ENCODE assay signal across 11 mouse cellular contexts in genomic region chr2:132512977-132513351, GRCm38 (mm10).
DNase-seq lines count a peak whose midpoint lies in the region; ATAC-seq and TF ChIP-seq lines count a peak whose summit lies in the region.
"Had no signal": no experiment of that assay in that cellular context is flagged by ENCODE, and none has a peak within 500 bp of the region (broad histone marks: within the 10 kb centered on the region; RNA-seq: fewer than 3 reads in every experiment).

No protein-coding gene starts in this region.

- DNase-seq in heart, adult 2 months = no peak
- no peak for DNase-seq in lung, postnatal 14 days
- DNase-seq in cerebellum, adult 9-10 months = peak; percentile 56
- DNase-seq in liver, embryonic 14.5 days (ENCODE audit: low read depth in 3 of 3, low spot score in 3 of 3) = no peak
- no peak for DNase-seq in gastrocnemius, postnatal 10 days
- DNase-seq: heart, postnatal 36 days; lung, postnatal 4 days; right cerebral cortex, adult 18-20 months had no signal

- peak overlapping the region; percentile 54; the same call in 1 of the 2 replicates for H3K9ac ChIP-seq in heart, embryonic 13.5 days
- no peak overlapping the region for H3K9ac ChIP-seq in heart, adult 2 months (ENCODE audit: low read depth, low read length)
- no peak overlapping the region for H3K9ac ChIP-seq in lung, embryonic 16.5 days (ENCODE audit: low read length)
- peak overlapping the region; percentile 20; the same call in 1 of the 2 replicates for H3K9ac ChIP-seq in liver, embryonic 14.5 days (replicated peaks)

- intact Hi-C loops in heart, adult 2 months (cut with DNase I) = no loop called here

- H3K27me3 ChIP-seq in heart, embryonic 13.5 days (replicated peaks) = peaks cover 19% of the 10 kb centered on the region; the same call in 1 of the 2 replicates
- no peaks in the 10 kb centered on the region for H3K27me3 ChIP-seq in heart, adult 2 months (ENCODE audit: control insufficient read depth, insufficient read depth, low read length)
- H3K27me3 ChIP-seq in lung, embryonic 16.5 days (ENCODE audit: control insufficient read depth, insufficient read depth, low read depth, low read length) = no peaks in the 10 kb centered on the region
- H3K27me3 ChIP-seq in liver, embryonic 14.5 days (ENCODE audit: control insufficient read depth, insufficient read depth, low read length) = no peaks in the 10 kb centered on the region

- H3K4me1 ChIP-seq in heart, embryonic 13.5 days = peaks cover 14% of the 10 kb centered on the region
- no peaks in the 10 kb centered on the region; the same call in 1 of the 2 replicates for H3K4me1 ChIP-seq in heart, adult 2 months (ENCODE audit: control insufficient read depth, insufficient read depth, low read length)
- no peaks in the 10 kb centered on the region for H3K4me1 ChIP-seq in lung, embryonic 16.5 days (replicated peaks; ENCODE audit: control insufficient read depth, insufficient read depth, low read length)
- H3K4me1 ChIP-seq in liver, embryonic 14.5 days (replicated peaks; ENCODE audit: control insufficient read depth in 2 of 2, insufficient read depth in 2 of 2, low read length in 1 of 2) = peaks cover 14 to 18% of the 10 kb centered on the region in 2 experiments

- no peak overlapping the region for H3K27ac ChIP-seq in heart, embryonic 13.5 days (replicated peaks)
- H3K27ac ChIP-seq in heart, adult 2 months = no peak overlapping the region
- no peak overlapping the region for H3K27ac ChIP-seq in lung, embryonic 16.5 days (ENCODE audit: low read length)
- H3K27ac ChIP-seq in liver, embryonic 14.5 days = no peak overlapping the region

- H3K9me3 ChIP-seq in heart, embryonic 13.5 days = no peaks in the 10 kb centered on the region
- no peaks in the 10 kb centered on the region for H3K9me3 ChIP-seq in lung, embryonic 16.5 days (ENCODE audit: control insufficient read depth, low read length)
- no peaks in the 10 kb centered on the region for H3K9me3 ChIP-seq in liver, embryonic 14.5 days (ENCODE audit: control insufficient read depth, low read length)

- H3K4me3 ChIP-seq in heart, embryonic 13.5 days = no peak overlapping the region
- H3K4me3 ChIP-seq in heart, adult 2 months = no peak overlapping the region
- no peak overlapping the region for H3K4me3 ChIP-seq in lung, embryonic 16.5 days (ENCODE audit: low read length)
- peak overlapping the region; percentile 24 to 26; a peak in 3 of 4 replicates for H3K4me3 ChIP-seq in liver, embryonic 14.5 days (ENCODE audit: insufficient read depth in 1 of 2, low read depth in 2 of 2, low read length in 2 of 2)

- no peak for TF ChIP-seq POLR2A in heart, adult 2 months (IDR thresholded peaks at IDR 0.05; ENCODE audit: insufficient read depth, low read depth, low read length)

- peak overlapping the region; percentile 57 for H3K4me2 ChIP-seq in heart, embryonic 13.5 days
- peak overlapping the region; percentile 24; the same call in 1 of the 2 replicates for H3K4me2 ChIP-seq in lung, embryonic 16.5 days (ENCODE audit: low read depth, low read length)
- H3K4me2 ChIP-seq in liver, embryonic 14.5 days (ENCODE audit: low read depth) = peak overlapping the region; percentile 66

- H3K79me2 ChIP-seq in heart, adult 2 months (replicated peaks; ENCODE audit: control insufficient read depth, insufficient read depth, low read length) = no peaks in the 10 kb centered on the region

- H3K36me3 ChIP-seq in heart, embryonic 13.5 days = no peaks in the 10 kb centered on the region
- H3K36me3 ChIP-seq in heart, adult 2 months (ENCODE audit: control insufficient read depth, insufficient read depth, low read length) = no peaks in the 10 kb centered on the region
- H3K36me3 ChIP-seq in lung, embryonic 16.5 days (ENCODE audit: control insufficient read depth, insufficient read depth, low read length) = no peaks in the 10 kb centered on the region
- H3K36me3 ChIP-seq in liver, embryonic 14.5 days (replicated peaks; ENCODE audit: control insufficient read depth, insufficient read depth, low read depth) = no peaks in the 10 kb centered on the region

- ATAC-seq in heart, embryonic 13.5 days (ENCODE audit: extremely low read depth, insufficient number of reproducible peaks, low FRiP score, low TSS enrichment) = no peak
- ATAC-seq in lung, embryonic 16.5 days (ENCODE audit: low read depth) = no peak
- no peak for ATAC-seq in liver, embryonic 14.5 days (ENCODE audit: insufficient read depth)
- ATAC-seq in megakaryocyte progenitor cell, adult 5-6 weeks (replicated peaks; ENCODE audit: poor library complexity) = no peak

- WGBS in heart, embryonic 13.5 days = 63% methylated on average over 11 of the region's 11 CpGs
- WGBS in heart, adult 2 months = 72% methylated on average over 11 of the region's 11 CpGs
- 69% methylated on average over 11 of the region's 11 CpGs for WGBS in lung, embryonic 16.5 days
- 17% methylated on average over 11 of the region's 11 CpGs for WGBS in liver, embryonic 14.5 days (ENCODE audit: insufficient replicate concordance)

- TF ChIP-seq EP300 in heart, adult 2 months (IDR thresholded peaks at IDR 0.05; ENCODE audit: insufficient read depth, low read depth, low read length) = no peak
- no peak for TF ChIP-seq EP300 in liver, embryonic 14.5 days (IDR thresholded peaks at IDR 0.05; ENCODE audit: low read depth)

- no peak for TF ChIP-seq CTCF in heart, adult 2 months (IDR thresholded peaks at IDR 0.05)
- no peak for TF ChIP-seq CTCF in liver, embryonic 14.5 days (IDR thresholded peaks at IDR 0.05; ENCODE audit: low read depth)

Comparison
In these comparisons a context has a peak if more than half of its experiments do, and no peak if none do; other contexts are left out.
1. H3K9ac ChIP-seq: peak in heart, embryonic 13.5 days (single experiment) and liver, embryonic 14.5 days (single experiment); none in heart, adult 2 months (single experiment) and lung, embryonic 16.5 days (single experiment).
2. H3K4me3 ChIP-seq: peak in liver, embryonic 14.5 days (2 of 2); none in heart, embryonic 13.5 days (single experiment), heart, adult 2 months (single experiment) and lung, embryonic 16.5 days (single experiment).
3. Peak in every context shown above with its lines, with median percentiles within 50 percentile points of each other: H3K4me2 ChIP-seq.